Mouse (Mus musculus): Measurements from ENCODE around the gene Mllt3.

GRCm38 (mm10) chr4:88003159-88003948 lies 29.8 kb downstream of the Mllt3 start:
- TF ChIP-seq GATA1 (IDR thresholded peaks at IDR 0.05; ENCODE audit: borderline replicate concordance, low read length) (no peak), FLI1 (IDR thresholded peaks at IDR 0.05; ENCODE audit: low read length) (no peak)

Measured in megakaryocyte, embryonic 14.5 days (primary cell).